27 mouse cellular contexts compared by ENCODE assay signal in genomic region chr12:104519721-104520120, GRCm38 (mm10). TPM values are rescaled to one million over a fixed set of nuclear protein-coding genes. Genes with fewer than 3 reads are reported as not detected.
DNase-seq lines count a peak whose midpoint lies in the region; ATAC-seq and TF ChIP-seq lines count a peak whose summit lies in the region.
"Had no signal": no experiment of that assay in that cellular context is flagged by ENCODE, and none has a peak within 500 bp of the region (broad histone marks: within the 10 kb centered on the region; RNA-seq: fewer than 3 reads in every experiment).

No protein-coding gene starts in this region.

- H3K9ac ChIP-seq in kidney, embryonic 16.5 days (replicated peaks; ENCODE audit: low read length): no peak overlapping the region

- no peak overlapping the region for H3K27ac ChIP-seq in testis, adult 2 months (ENCODE audit: control insufficient read depth, insufficient read depth, low read depth, low read length)
- H3K27ac ChIP-seq in kidney, embryonic 16.5 days (ENCODE audit: low read length): no peak overlapping the region

- no peaks in the 10 kb centered on the region for H3K36me3 ChIP-seq in testis, adult 2 months (ENCODE audit: control insufficient read depth, insufficient read depth, low read length)
- no peaks in the 10 kb centered on the region for H3K36me3 ChIP-seq in kidney, embryonic 16.5 days (ENCODE audit: insufficient read depth, low read length)
- H3K36me3 ChIP-seq: G1E had no signal

- peak overlapping the region; percentile 60 for H3K4me3 ChIP-seq in testis, adult 2 months (ENCODE audit: control insufficient read depth, low read depth, low read length)
- H3K4me3 ChIP-seq in kidney, embryonic 16.5 days (ENCODE audit: low read length): no peak overlapping the region

- TF ChIP-seq CTCF in testis, adult 2 months (IDR thresholded peaks at IDR 0.05; ENCODE audit: control insufficient read depth, insufficient read depth, insufficient replicate concordance, low read depth, low read length): no peak

- no peak for DNase-seq in testis, postnatal 10 days (ENCODE audit: low spot score)
- peak; percentile 30 for DNase-seq in ES-CJ7 (ENCODE audit: low read depth, low spot score)
- peak; percentile 58 for DNase-seq in R1 (ENCODE audit: low read depth, low spot score)
- DNase-seq in testis, postnatal 14 days (ENCODE audit: low spot score): peak; percentile 62
- no peak for DNase-seq in thymus, postnatal 36 days
- DNase-seq: adrenal gland, adult 2 months; adrenal gland, adult 8-10 months; adrenal gland, postnatal 10 days; adrenal gland, postnatal 14 days; adrenal gland, postnatal 25 days; adrenal gland, postnatal 36 days; B cell, adult 2 months; cerebellum, adult 11 months; cerebellum, adult 11-12 months; cerebellum, adult 18-20 months; cerebellum, adult 2 months had no signal

- H3K4me1 ChIP-seq in testis, adult 2 months (ENCODE audit: control insufficient read depth, insufficient read depth, low read length): peaks cover 18% of the 10 kb centered on the region
- H3K4me1 ChIP-seq in kidney, embryonic 16.5 days (ENCODE audit: insufficient read depth, low read length): no peaks in the 10 kb centered on the region

- WGBS in kidney, embryonic 16.5 days: 91% methylated on average over 5 of the region's 5 CpGs

- H3K9me3 ChIP-seq in kidney, embryonic 16.5 days (ENCODE audit: low read length): peaks cover 5% of the 10 kb centered on the region

- no peak for TF ChIP-seq POLR2A in testis, adult 2 months (IDR thresholded peaks at IDR 0.05; ENCODE audit: control insufficient read depth, low read depth, low read length)

- no peak for ATAC-seq in kidney, embryonic 16.5 days (ENCODE audit: low FRiP score, low TSS enrichment)
- ATAC-seq in megakaryocyte, adult 5-6 weeks (ENCODE audit: poor library complexity, severe bottlenecking): no peak
- ATAC-seq: activated CD4-positive, CD25-positive, alpha-beta regulatory T cell, adult 4 months; CD4-positive, CD25-positive, alpha-beta regulatory T cell, adult 4 months; Patski had no signal

- H3K4me2 ChIP-seq in kidney, embryonic 16.5 days (replicated peaks; ENCODE audit: low read depth, low read length): no peak overlapping the region

- no peaks in the 10 kb centered on the region for H3K27me3 ChIP-seq in testis, adult 2 months (ENCODE audit: control insufficient read depth, insufficient read depth, low read length)
- H3K27me3 ChIP-seq in kidney, embryonic 16.5 days (ENCODE audit: insufficient read depth, low read length): no peaks in the 10 kb centered on the region

RNA-seq across cellular contexts. Expression of gene Gsc, which starts 46.6 kb away (rescaled TPM):
- polyA plus RNA-seq in testis, adult 2 months (2012; rRNA removed): 2.0 and 2.2 TPM in 2 replicates
- not detected in 2 replicates for polyA plus RNA-seq in kidney, embryonic 16.5 days (2015; fragmentation: Nextera tagmentation; extraction: Ambion mirVana)
- total RNA-seq in megakaryocyte, adult 5-6 weeks (2015): not detected in 2 replicates
- total RNA-seq in megakaryocyte, adult 5-6 weeks (2017): not detected in 2 replicates
- total RNA-seq: adrenal gland, adult 18-20 months; adrenal gland, adult 2 months; adrenal gland, postnatal 14 days; adrenal gland, postnatal 25 days; adrenal gland, postnatal 36 days; CH12.LX; G1E; MEL had no signal
- polyA plus RNA-seq: activated CD4-positive, CD25-positive, alpha-beta regulatory T cell, adult 4 months; C2C12; CD4-positive, CD25-positive, alpha-beta regulatory T cell, adult 4 months; cerebellum, adult 2 months; G1E had no signal

Comparison
In these comparisons a context has a peak if more than half of its experiments do, and no peak if none do; other contexts are left out.
1. DNase-seq: peak in ES-CJ7 (single experiment), R1 (single experiment) and testis, postnatal 14 days (single experiment); none in testis, postnatal 10 days (single experiment) and thymus, postnatal 36 days (0 of 2).